Mouse (Mus musculus) kidney, adult 9 months (tissue): ENCODE data around the gene Ehhadh.
"Not testable (repeated sequence)": the region's sequence is repeated elsewhere in the genome, so short reads cannot be mapped to it uniquely, and the experiment has no call there.

Source experiments
- DNase-seq: peaks from one replicate; pipeline ENCODE4 v3.0.0; 2022

The Ehhadh gene

GRCm38 (mm10) chr16:21787516-21788353 is at the start of gene Ehhadh:
TSS of gene Ehhadh (minus strand) at chr16:21787807.
- peak; percentile 94 for DNase-seq

GRCm38 (mm10) chr16:21836311-21837072 is 48.9 kb upstream of the Ehhadh start:
- no peak for DNase-seq

- DNase-seq = no peak
Observed at GRCm38 (mm10) chr16:21835584-21835931, 48.0 kb upstream of the Ehhadh start.

DNA sequence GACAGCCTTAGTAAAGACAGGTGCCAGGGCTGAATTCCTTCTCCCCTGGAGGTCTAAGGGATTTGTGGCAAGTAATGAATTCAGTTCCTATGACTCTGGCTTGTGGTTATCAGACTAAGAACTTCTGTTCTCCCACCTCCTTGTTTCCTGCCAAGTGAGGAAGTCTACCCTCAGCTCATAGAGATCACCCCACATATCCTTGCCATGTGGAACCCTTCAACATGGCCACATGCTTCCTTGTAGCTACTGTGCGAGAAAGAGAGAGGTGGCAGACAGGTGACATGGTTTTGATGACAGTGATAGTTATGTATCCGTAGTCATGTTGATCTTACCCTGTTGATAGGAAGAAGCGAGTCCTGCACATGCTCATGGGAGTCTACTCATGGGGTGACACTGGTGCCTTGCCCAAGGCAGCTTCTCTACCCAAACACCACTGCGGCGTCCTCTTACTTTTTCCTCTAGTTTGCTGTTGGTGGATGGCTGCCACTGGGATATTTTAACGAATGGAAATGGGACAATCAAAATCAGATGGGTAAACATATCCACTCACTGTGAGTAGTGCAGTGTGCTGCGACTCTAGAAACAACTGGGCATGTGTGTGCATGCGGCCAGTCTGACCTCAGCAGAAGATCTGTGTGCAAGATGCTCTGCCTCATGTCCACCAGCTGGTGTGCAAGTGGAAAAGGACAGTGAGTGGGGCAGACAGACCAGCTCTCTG is 47.4 kb upstream of the Ehhadh start:
- no peak for DNase-seq

DNA sequence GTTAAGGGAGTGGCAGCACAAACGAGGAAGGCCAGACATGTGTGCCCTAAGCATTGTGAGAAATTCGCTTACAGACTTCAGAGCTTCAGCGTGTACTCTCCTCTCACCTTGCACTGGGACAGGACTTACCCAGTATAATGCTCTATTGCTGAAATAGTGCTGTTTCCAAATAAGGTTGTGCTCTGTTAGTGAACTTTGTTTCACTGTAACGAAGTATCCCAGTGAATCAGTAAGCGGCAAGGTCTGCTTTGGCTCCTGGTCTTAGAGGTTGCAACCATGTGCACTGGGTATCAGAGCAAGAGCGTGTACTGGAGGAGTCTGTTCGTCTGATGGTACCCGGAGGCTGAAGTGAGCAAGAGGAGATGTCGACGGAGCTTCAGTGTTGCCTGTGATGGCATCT is 46.4 kb upstream of the Ehhadh start:
- DNase-seq = peak; percentile 44

DNA sequence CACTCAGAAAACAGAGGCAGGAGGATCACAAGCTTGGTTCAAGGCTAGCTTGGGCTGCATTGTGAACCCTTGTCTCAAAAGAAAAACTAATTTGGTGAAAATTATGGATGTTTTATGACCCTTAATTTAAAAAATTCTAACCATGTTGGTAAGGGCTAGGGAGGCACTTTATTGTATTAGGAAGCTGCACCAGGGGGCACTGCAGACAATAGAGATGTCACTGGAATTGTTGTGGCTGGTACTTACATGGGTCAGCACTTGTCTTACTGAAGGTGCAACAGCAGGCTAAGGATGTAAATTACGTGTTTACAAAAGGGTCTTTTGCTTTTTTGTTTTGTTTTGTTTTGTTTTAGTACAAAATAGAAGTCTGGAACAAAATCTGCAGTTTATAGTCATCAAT is 45.9 kb upstream of the Ehhadh start:
- no peak for DNase-seq

DNA sequence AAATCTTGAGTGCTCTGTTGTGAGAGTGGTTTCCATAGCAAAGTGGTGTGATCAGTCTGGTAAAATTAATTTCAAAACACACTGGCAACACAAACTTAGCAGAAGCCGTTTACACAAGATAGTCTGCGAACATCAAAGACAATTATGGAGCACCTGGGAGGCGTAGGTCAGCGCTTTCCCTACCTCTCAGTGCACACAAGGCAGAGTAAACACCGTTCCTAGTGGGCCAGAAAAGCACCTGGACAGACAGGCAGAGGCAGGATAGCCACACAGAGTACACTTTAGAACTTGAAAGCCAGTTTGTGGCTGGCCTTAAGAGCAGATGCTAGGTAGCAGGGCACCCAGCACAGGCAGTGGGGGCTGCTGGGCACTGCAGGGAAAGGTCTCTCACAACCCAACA is 44.2 kb upstream of the Ehhadh start:
- DNase-seq = no peak

- no peak for DNase-seq
Observed at GRCm38 (mm10) chr16:21830784-21831183, 43.2 kb upstream of the Ehhadh start.

GRCm38 (mm10) chr16:21829711-21830110 is 42.1 kb upstream of the Ehhadh start:
- DNase-seq = no peak

DNA sequence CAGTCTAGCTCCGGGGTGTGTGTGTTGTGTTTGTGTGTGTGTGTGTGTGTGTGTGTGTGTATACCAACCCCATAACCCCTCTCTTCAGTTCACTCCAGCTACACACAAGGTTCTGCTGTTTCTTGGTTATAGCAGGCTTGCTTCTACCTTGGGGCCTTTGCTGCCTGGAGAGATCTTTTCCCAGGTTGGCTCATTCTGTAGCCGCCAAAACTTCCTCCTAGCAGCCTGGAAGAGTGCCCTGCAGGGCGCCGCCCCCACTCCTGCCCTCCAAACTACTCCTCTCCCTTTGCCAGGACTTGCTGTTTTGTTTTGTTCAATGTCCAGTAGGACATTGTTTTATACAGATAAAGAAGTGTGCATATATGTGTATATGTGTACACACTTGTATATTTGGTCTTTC is 40.0 kb upstream of the Ehhadh start:
- DNase-seq = peak; percentile 49

DNA sequence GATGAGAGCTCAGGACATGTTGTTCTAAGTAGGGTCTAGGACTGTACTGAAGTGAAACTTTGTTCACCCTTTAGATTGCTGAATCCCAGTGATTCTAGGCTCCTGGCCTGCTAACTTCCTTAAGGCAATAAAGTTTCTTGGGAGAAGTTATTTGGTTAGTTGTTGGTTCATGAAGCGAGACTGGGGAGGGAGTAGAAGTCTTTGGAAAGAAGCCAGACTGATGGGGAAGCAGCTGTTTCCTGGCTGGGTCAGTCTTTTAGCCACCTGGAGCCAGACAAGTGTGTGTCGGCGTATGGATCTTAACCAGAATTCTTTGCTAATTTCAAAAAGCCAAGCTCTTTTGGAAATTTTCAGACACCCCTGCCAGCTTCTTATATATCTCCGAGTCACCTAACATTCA is 39.5 kb upstream of the Ehhadh start:
- DNase-seq = peak; percentile 80

DNA sequence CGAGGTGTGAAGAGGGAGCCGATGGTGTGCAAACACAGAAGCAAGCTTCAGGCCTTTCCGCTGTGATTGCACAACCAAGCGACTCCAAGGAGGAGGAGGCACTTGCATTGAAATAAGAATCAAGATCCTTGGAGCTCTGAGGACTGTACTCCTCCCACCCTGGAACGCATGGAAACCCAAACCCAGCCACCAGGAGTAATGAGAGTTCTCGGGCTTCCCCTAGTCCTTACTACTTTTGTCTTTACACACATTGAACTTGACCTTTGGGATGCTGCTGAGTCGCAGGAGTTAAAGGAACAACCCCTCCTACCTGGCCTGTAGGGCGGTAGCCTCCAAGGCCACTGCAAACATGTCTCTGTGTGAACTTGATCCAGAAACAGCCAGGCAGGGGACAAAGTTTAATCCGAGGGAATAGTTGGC is 38.0 kb upstream of the Ehhadh start:
- peak; percentile 92 for DNase-seq

DNA sequence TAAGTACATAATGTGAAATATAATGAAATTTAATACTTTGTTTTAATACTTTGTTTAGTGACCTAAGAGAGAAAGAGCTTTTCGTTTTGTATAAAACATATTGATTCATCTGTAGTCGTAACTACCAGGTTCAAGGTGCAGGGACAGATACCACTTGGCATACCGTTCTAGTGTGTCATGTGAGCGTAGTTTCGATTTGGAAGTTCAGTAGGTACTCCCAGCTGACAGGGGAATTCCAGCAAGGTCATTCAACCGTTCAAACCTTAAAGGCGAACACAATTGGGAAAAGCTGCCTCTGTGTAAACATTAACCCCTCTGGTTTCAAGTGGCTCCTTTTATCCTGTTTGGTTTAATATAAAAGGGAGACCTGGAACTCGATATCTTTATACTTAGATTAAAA is 31.0 kb upstream of the Ehhadh start:
- peak; percentile 94 for DNase-seq

- peak; percentile 76 for DNase-seq
Observed at GRCm38 (mm10) chr16:21818132-21818531, 30.5 kb upstream of the Ehhadh start.

- DNase-seq = no peak
Observed at GRCm38 (mm10) chr16:21815669-21816010, 28.0 kb upstream of the Ehhadh start.

GRCm38 (mm10) chr16:21814861-21815668 is 27.5 kb upstream of the Ehhadh start:
- peak; percentile 88 for DNase-seq

DNA sequence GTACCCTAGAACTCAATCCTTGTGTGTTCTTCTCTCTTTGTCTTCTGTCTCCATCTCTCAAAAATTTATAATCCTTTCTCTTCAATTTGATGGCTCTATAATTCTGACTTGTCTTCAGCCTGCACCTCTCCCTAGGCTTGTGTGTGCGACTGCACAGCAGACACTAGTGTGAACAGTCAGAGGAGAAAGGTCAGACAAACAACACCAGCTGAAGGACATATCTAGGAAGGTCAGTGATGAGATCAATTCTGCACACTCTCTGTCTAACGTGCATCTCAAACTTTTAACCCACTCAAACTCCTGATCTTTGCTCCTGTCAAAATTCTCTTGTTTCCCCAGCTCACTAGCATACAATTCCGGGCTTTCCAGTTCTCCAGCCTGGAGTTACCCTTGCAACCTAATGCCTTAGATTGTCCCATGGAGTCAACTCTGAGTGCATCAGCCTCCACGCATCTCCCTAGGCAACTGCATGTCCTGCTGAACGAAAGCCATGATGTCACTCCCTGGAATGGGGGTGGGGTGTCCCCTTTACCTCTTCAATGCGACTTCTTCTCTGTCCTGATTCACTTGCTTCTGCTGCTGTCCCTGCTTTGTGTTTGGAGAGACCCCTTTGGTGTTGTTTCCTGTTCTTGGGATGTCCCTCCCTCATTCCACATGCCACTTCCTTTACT is 25.7 kb upstream of the Ehhadh start:
- no peak for DNase-seq

DNA sequence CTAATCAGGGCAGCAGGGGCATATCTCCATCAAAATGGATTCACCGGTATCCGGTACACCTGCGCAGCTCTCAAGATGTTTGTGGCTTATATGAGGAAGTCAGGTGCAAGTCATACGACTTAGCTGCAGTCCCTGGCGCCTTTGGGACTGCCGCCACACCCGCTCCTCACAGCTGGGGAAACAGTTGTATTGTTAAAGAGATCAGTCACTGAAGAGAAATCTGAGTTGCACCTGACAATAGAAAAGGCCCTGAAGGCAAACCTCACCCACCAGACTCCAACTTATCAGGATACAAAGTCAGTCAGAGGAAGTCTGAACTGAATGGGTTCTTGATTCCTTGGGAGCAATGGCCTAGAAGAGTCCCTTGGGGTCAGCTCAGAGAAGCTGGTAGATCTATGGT is 20.2 kb upstream of the Ehhadh start:
- not testable (repeated sequence) for DNase-seq

DNA sequence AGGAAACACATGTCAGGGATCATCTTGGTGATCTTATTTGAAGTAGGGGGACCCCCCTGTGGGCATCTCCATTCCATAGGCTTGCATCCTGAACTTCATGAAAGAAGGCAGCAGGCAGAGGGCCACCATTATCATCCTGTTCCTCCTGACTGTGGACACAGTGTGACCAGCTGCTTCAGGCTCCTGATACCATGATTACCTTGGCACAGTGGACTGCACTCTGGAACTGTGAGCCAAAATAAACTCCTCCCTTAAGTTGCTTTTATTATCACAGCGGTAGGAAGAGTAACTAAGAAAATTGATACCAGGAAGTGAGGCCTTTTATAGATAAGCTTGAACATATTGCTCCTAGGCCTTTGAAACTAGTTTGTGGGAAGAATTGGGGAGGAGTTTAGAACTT is 19.3 kb upstream of the Ehhadh start:
- DNase-seq = no peak

- DNase-seq = no peak
Observed at GRCm38 (mm10) chr16:21804258-21804657, 16.7 kb upstream of the Ehhadh start.

DNA sequence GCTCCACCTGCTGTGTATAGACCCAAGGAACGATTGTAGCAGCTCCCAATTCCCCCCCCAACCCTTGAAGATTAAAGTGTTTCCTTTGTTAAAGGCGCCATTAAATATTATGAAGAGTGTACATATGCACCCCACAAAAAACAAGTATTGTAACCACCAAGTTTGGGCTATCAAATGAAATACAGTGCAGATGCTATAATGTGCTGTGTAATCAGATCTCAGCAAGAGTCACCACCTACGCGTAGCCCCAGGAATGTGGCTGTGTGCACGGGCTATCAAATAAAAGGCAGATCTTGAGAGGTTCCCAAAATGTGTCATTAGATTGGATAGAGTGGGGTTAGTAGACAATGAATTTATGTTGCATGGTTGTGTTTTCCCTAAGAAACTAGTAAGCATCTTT is 7.5 kb upstream of the Ehhadh start:
- no peak for DNase-seq

DNA sequence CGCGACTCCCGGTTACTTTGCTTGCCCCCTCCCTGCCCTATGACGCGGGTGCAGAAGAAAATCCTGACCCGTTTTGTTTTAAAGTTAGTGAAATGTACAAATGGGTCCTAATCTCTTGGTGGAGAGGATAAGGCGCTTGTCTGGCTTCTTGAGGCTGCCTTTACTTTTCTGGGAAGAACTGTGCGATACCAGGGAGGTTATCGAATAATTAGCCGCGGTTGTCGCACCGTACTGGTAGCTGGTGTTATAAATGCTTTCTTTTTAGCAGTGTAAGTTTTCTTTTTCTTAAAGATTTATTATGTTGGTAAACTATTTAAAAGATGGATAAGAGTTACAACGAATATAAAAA is 7.1 kb upstream of the Ehhadh start:
- no peak for DNase-seq
